Mouse (Mus musculus) CH12.LX (cell line): Measurements from ENCODE around the gene Ccdc84.

Experiments
- CHD2 ChIP-seq: IDR thresholded peaks from 2 replicates; pipeline ENCODE4 v1.6.1; 2011; ENCODE audit warnings: low read length, improper control_type of control experiment
- CTCF ChIP-seq, 2 experiments: IDR thresholded peaks in 1 of 2; conservative IDR thresholded peaks in 1 of 2; 2 replicates each; pipeline ENCODE4 v1.5.1; 2011 to 2012; ENCODE audit warnings: low read depth in 2 of 2, low read length in 2 of 2, improper control_type of control experiment in 1 of 2, inconsistent platforms in 1 of 2, mild to moderate bottlenecking in 1 of 2, moderate library complexity in 1 of 2
- ELF1 ChIP-seq: IDR thresholded peaks from 2 replicates; pipeline ENCODE4 v1.6.1; 2014; ENCODE audit warnings: low read depth, mild to moderate bottlenecking, inconsistent platforms, low read length, improper control_type of control experiment
- EP300 ChIP-seq: IDR thresholded peaks from 2 replicates; pipeline ENCODE4 v1.6.1; 2011; ENCODE audit warnings: low read length, improper control_type of control experiment
- MAFK ChIP-seq: IDR thresholded peaks from 2 replicates; pipeline ENCODE4 v1.6.1; 2011; ENCODE audit warnings: low read length, improper control_type of control experiment; ENCODE audit not compliant: insufficient replicate concordance
- NELFE ChIP-seq: IDR thresholded peaks from 2 replicates; pipeline ENCODE4 v1.6.1; 2011; ENCODE audit warnings: low read depth, low read length, improper control_type of control experiment
- POLR2A ChIP-seq: IDR thresholded peaks from 2 replicates; pipeline ENCODE4 v1.6.1; 2011; ENCODE audit warnings: low read depth, mild to moderate bottlenecking, improper control_type of control experiment, low read length
- USF2 ChIP-seq: conservative IDR thresholded peaks from 2 replicates; pipeline ENCODE4 v1.6.1; 2011; ENCODE audit warnings: low read depth, low read length, improper control_type of control experiment
- ZC3H11A ChIP-seq: IDR thresholded peaks from 2 replicates; pipeline ENCODE4 v1.6.1; 2012; ENCODE audit warnings: low read depth, mild to moderate bottlenecking, inconsistent platforms, low read length, improper control_type of control experiment

DNA sequence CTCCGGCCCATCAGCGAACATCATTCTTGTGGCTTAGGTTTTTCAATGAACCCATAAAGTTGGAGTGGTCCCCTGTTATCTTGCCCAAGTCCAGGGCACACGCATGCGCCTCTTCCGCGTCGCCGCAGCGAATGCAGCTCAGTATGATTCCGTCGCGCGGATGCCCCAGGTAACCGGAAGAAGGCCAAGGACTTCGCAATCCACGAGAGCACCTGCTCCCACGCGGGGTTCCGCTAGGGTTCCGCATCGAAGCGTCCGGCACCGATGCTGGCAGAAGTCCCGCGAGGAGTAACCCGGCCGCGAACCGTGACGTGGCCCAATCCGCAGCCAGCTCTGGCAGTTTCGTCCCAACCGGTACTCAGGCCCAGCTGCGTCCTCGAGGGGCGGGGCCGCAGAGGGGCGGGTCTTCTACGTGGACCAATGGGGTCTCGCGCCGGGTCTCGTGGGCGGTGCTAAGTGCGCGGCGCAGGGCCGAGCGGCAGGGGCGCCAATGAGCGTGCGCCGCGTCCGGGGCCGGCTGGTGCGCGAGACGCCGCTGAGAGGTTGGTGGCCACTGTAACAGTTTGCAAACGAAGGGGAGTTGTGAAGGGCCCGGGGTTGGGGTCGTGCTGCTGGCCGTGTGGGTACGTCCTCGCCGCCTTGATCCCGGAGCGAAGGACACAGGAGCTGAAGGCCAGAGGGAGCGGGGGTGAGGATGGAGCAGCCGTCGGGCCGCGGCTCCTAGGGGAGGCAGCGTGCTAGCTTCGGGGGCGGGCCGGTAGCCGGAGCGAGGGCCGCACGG is 39.1 kb downstream of the Ccdc84 start, which contains the start of gene Hyou1:
- TF ChIP-seq MAFK: no peak
- peak; percentile 78 for TF ChIP-seq NELFE
- TF ChIP-seq ZC3H11A: no peak
- peak in 1 of 2 experiments; percentile 38; a peak in 2 of 4 replicates for TF ChIP-seq CTCF (conservative IDR thresholded peaks at IDR 0.05 in 1 of 2, IDR thresholded peaks at IDR 0.05 in 1 of 2; ENCODE audit: low read depth in 2 of 2, low read length in 2 of 2)
- TF ChIP-seq ELF1: peak; percentile 92
- no peak for TF ChIP-seq EP300
- TF ChIP-seq POLR2A: peak; percentile 86
- peak; percentile 98 for TF ChIP-seq CHD2
- TF ChIP-seq USF2: no peak
